Comparison of ENCODE assay signal across 24 mouse cellular contexts in genomic region chr9:15233604-15234003, GRCm38 (mm10). TPM values are rescaled to one million over a fixed set of nuclear protein-coding genes. Genes with fewer than 3 reads are reported as not detected.
"Had no signal": no experiment of that assay in that cellular context is flagged by ENCODE, and none has a peak within 500 bp of the region (broad histone marks: within the 10 kb centered on the region; RNA-seq: fewer than 3 reads in every experiment).

No protein-coding gene starts in this region.

- H3K27me3 ChIP-seq: heart, embryonic 12.5 days; intestine, embryonic 15.5 days had no signal

- H3K4me3 ChIP-seq: gastrocnemius, adult 2 months; heart, adult 2 months; heart, embryonic 12.5 days; hindbrain, embryonic 10.5 days; hindbrain, embryonic 12.5 days; intestine, embryonic 15.5 days; layer of hippocampus, adult 2 months; left cerebral cortex, adult 2 months; limb, embryonic 12.5 days; liver, embryonic 12.5 days had no signal

- DNase-seq: gastrocnemius, adult 2 months; gastrocnemius, postnatal 10 days; gastrocnemius, postnatal 25 days; heart, adult 2 months; heart, postnatal 10 days; kidney, adult 18-20 months; kidney, adult 8-10 months; kidney, postnatal 10 days; kidney, postnatal 25 days; kidney, postnatal 4 days; liver had no signal

- H3K36me3 ChIP-seq: heart, embryonic 12.5 days; hindbrain, embryonic 10.5 days; hindbrain, embryonic 12.5 days; intestine, embryonic 15.5 days; limb, embryonic 12.5 days; liver, embryonic 12.5 days had no signal

- H3K4me2 ChIP-seq: heart, embryonic 12.5 days; hindbrain, embryonic 12.5 days; hindbrain, embryonic 14.5 days; intestine, embryonic 15.5 days; limb, embryonic 12.5 days; liver, embryonic 12.5 days had no signal

- H3K9me3 ChIP-seq: hindbrain, embryonic 12.5 days; intestine, embryonic 15.5 days had no signal

- H3K27ac ChIP-seq: gastrocnemius, adult 2 months; heart, adult 2 months; hindbrain, embryonic 10.5 days; hindbrain, embryonic 12.5 days; hindbrain, embryonic 14.5 days; intestine, embryonic 15.5 days; layer of hippocampus, adult 2 months; left cerebral cortex, adult 2 months; limb, embryonic 12.5 days; liver, embryonic 12.5 days had no signal

- H3K9ac ChIP-seq: heart, embryonic 12.5 days; hindbrain, embryonic 12.5 days; hindbrain, embryonic 14.5 days; intestine, embryonic 15.5 days; limb, embryonic 12.5 days; liver, embryonic 12.5 days had no signal

- ATAC-seq: hindbrain, embryonic 16.5 days; inflammation-experienced regulatory T-cells, adult 6 months; intestine, embryonic 15.5 days; intestine, postnatal 0 days; liver, embryonic 12.5 days had no signal

RNA-seq across cellular contexts. Expression of gene Vstm5, which starts 5.2 kb away (rescaled TPM):
- total RNA-seq: gastrocnemius, adult 2 months; gastrocnemius, postnatal 25 days; granulocyte monocyte progenitor cell, adult 5-6 weeks had no signal
- polyA plus RNA-seq: inflammation-experienced regulatory T-cells, adult 6 months had no signal
